Mouse (Mus musculus) R1 (cell line): ENCODE measurements around the gene Kif21b.

Source experiments
- DNase-seq: peaks from one replicate; pipeline ENCODE4 v3.0.0-alpha.2; 2018; ENCODE audit warnings: low read depth, low spot score

Gene Kif21b

GRCm38 (mm10) chr1:136159830-136160229 lies 28.6 kb downstream of the Kif21b start:
- peak; percentile 74 for DNase-seq

GRCm38 (mm10) chr1:136160297-136160696 lies 29.1 kb downstream of the Kif21b start:
- no peak for DNase-seq

- no peak for DNase-seq
Measured at GRCm38 (mm10) chr1:136160930-136161329, 29.7 kb downstream of the Kif21b start.

- DNase-seq, result no peak
Measured at GRCm38 (mm10) chr1:136161333-136161921, 30.2 kb downstream of the Kif21b start.

- DNase-seq, result peak; percentile 58
Measured at GRCm38 (mm10) chr1:136165436-136165835, 34.2 kb downstream of the Kif21b start.

- DNase-seq, result no peak
Measured at GRCm38 (mm10) chr1:136167657-136168056, 36.5 kb downstream of the Kif21b start.

GRCm38 (mm10) chr1:136170109-136170508 lies 38.9 kb downstream of the Kif21b start:
- DNase-seq, result peak; percentile 74

- no peak for DNase-seq
Measured at GRCm38 (mm10) chr1:136172696-136173095, 41.5 kb downstream of the Kif21b start.

- peak; percentile 82 for DNase-seq
Measured at GRCm38 (mm10) chr1:136174101-136174606, 43.0 kb downstream of the Kif21b start.

- peak; percentile 73 for DNase-seq
Measured at GRCm38 (mm10) chr1:136175183-136175582, 44.0 kb downstream of the Kif21b start.

- no peak for DNase-seq
Measured at GRCm38 (mm10) chr1:136177085-136177484, 45.9 kb downstream of the Kif21b start.

GRCm38 (mm10) chr1:136178741-136179140 lies 47.6 kb downstream of the Kif21b start:
- DNase-seq, result no peak

GRCm38 (mm10) chr1:136179511-136180001 lies 48.4 kb downstream of the Kif21b start:
- no peak for DNase-seq

GRCm38 (mm10) chr1:136190033-136190432 lies 58.8 kb downstream of the Kif21b start:
- DNase-seq, result no peak

- peak; percentile 62 for DNase-seq
Measured at GRCm38 (mm10) chr1:136212803-136213202, 81.6 kb downstream of the Kif21b start, which contains the start of gene Mroh3. TSS of gene Mroh3 (minus strand) at chr1:136212828.

GRCm38 (mm10) chr1:136214304-136214703 lies 83.1 kb downstream of the Kif21b start:
- no peak for DNase-seq

- no peak for DNase-seq
Measured at GRCm38 (mm10) chr1:136220037-136220871, 89.1 kb downstream of the Kif21b start.

- no peak for DNase-seq
Measured at GRCm38 (mm10) chr1:136222386-136222785, 91.2 kb downstream of the Kif21b start.

- DNase-seq, result no peak
Measured at GRCm38 (mm10) chr1:136223758-136224342, 92.7 kb downstream of the Kif21b start.

GRCm38 (mm10) chr1:136225846-136226245 lies 94.7 kb downstream of the Kif21b start:
- DNase-seq, result no peak

GRCm38 (mm10) chr1:136226626-136227025 lies 95.4 kb downstream of the Kif21b start:
- no peak for DNase-seq
